Mouse (Mus musculus) midbrain, embryonic 11.5 days (tissue): Measurements from ENCODE around the gene 9030025P20Rik. TPM values are rescaled to one million over a fixed set of nuclear protein-coding genes. Genes with fewer than 3 reads are reported as not detected.
A peak's percentile ranks its signal among the peaks of the same experiment; 100 is the strongest.
"Not testable (repeated sequence)": the region's sequence is repeated elsewhere in the genome, so short reads cannot be mapped to it uniquely, and the experiment has no call there.

ENCODE experiments used
- ATAC-seq: fragments of 200-750 bp; cut with Nextera tagmentation; 2 replicates; pipeline ENCODE4 v1.8.0; 2017; ENCODE audit warnings: moderate TSS enrichment, moderate library complexity; ENCODE audit not compliant: low FRiP score
- DNase-seq: peaks from one replicate; pipeline ENCODE4 v3.0.0; 2015; ENCODE audit warnings: low spot score; ENCODE audit errors: missing footprints
- H3K27ac ChIP-seq: fragments of 300-500 bp; sonication (generic); 2 replicates; pipeline ENCODE4 v1.5.1; 2014; ENCODE audit warnings: low read depth, low read length
- H3K27me3 ChIP-seq: fragments of 300-500 bp; sonication (generic); 2 replicates; pipeline ENCODE4 v1.6.1; 2014; ENCODE audit warnings: mild to moderate bottlenecking, low read length, moderate library complexity, mixed read lengths; ENCODE audit not compliant: control insufficient read depth, insufficient read depth
- H3K36me3 ChIP-seq: fragments of 300-500 bp; sonication (generic); 2 replicates; pipeline ENCODE4 v1.6.1; 2014; ENCODE audit warnings: mild to moderate bottlenecking, low read length, moderate library complexity, mixed read lengths; ENCODE audit not compliant: control insufficient read depth, insufficient read depth
- H3K4me1 ChIP-seq: fragments of 300-500 bp; sonication (generic); 2 replicates; pipeline ENCODE4 v1.6.1; 2014; ENCODE audit warnings: low read length; ENCODE audit not compliant: control insufficient read depth, insufficient read depth
- H3K4me2 ChIP-seq: fragments of 300-500 bp; sonication (generic); 2 replicates; pipeline ENCODE4 v1.6.1; 2014; ENCODE audit warnings: mild to moderate bottlenecking, moderate library complexity
- H3K4me3 ChIP-seq: fragments of 300-500 bp; sonication (generic); 2 replicates; pipeline ENCODE4 v1.5.1; 2014; ENCODE audit warnings: low read depth, low read length
- H3K9ac ChIP-seq: fragments of 300-500 bp; sonication (generic); 2 replicates; pipeline ENCODE4 v1.6.1; 2014; ENCODE audit warnings: low read length
- H3K9me3 ChIP-seq: fragments of 300-500 bp; sonication (generic); 2 replicates; pipeline ENCODE4 v1.6.1; 2016; ENCODE audit warnings: low read length; ENCODE audit not compliant: control insufficient read depth
- WGBS: fragments of 180-500 bp; shearing (Covaris S2); extraction: QIAGEN DNeasy Blood & Tissue Kit; methylation state at CpG from one replicate; pipeline ENCODE4 v1.1.7; 2014; 5-methylcytosine and 5-hydroxymethylcytosine counted together
- polyA plus RNA-seq: library from polyadenylated mRNA; unstranded; fragments of >200 nt; fragmentation: Nextera tagmentation; extraction: Ambion mirVana; gene quantifications from 2 replicates; pipeline ENCODE4 v1.2.1, GENCODE M21; 2014

9030025P20Rik gene
- polyA plus RNA-seq, 1 experiment from 2014 or later, result 10.1 TPM

DNA sequence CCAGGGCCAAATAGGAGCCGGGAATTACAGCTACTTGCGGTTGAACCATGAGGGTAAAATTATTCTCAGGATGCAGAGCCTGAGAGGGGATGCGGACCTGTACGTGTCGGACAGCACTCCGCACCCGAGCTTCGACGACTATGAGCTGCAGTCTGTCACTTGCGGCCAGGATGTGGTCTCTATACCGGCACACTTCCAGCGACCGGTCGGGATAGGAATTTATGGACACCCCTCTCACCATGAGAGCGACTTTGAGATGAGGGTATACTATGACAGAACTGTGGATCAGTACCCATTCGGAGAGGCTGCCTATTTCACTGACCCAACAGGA, 34.6 kb upstream of the 9030025P20Rik start:
- Histone ChIP-seq H3K27me3 (no peaks in the 10 kb centered on the region), H3K4me2 (peak overlapping the region; percentile 92), H3K9me3 (no peaks in the 10 kb centered on the region), H3K27ac (no peak overlapping the region), H3K9ac (peak overlapping the region; percentile 86), H3K4me3 (peak overlapping the region; percentile 79), H3K4me1 (peaks cover 9% of the 10 kb centered on the region), H3K36me3 (no peaks in the 10 kb centered on the region)
- DNase-seq, result no peak
- WGBS, result 24% methylated on average over 16 of the region's 16 CpGs
- ATAC-seq, result peak; percentile 6

DNA sequence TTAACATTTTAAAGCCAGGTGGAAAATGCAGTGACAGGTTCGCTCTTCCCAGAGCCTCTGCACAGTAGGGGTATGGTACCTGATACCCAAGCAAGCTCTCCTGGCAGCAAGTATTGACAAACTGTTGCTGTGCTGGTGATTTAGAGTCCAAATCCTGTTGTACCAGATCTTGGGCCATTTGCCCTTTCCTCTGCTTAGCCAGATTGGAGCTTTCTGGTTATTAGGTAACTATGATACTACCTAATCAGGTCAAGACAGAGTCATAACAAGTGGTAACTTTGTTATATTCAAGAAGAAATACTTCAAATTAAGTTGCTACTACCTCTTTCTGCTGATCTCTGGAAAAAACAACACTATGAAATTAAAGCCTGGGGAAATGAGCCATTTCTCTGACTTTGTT, 33.7 kb upstream of the 9030025P20Rik start:
- Histone ChIP-seq H3K4me3 (no peak overlapping the region), H3K36me3 (no peaks in the 10 kb centered on the region), H3K4me1 (peaks cover 9% of the 10 kb centered on the region), H3K9ac (no peak overlapping the region), H3K27me3 (no peaks in the 10 kb centered on the region), H3K27ac (no peak overlapping the region), H3K4me2 (no peak overlapping the region), H3K9me3 (no peaks in the 10 kb centered on the region)
- WGBS, result 91% methylated on average over 1 of the region's 1 CpGs
- DNase-seq (no peak), ATAC-seq (no peak)

GRCm38 (mm10) chr17:14949161-14949827, 29.0 kb upstream of the 9030025P20Rik start:
- ATAC-seq, result no peak

GRCm38 (mm10) chr17:14953452-14953851, 24.8 kb upstream of the 9030025P20Rik start:
- peaks cover 10% of the 10 kb centered on the region for H3K36me3 ChIP-seq
- H3K9ac ChIP-seq, result no peak overlapping the region
- 92% methylated on average over 8 of the region's 8 CpGs for WGBS
- H3K9me3 ChIP-seq, result no peaks in the 10 kb centered on the region
- H3K4me1 ChIP-seq, result no peaks in the 10 kb centered on the region
- H3K4me3 ChIP-seq, result no peak overlapping the region
- no peak overlapping the region for H3K27ac ChIP-seq
- ATAC-seq (no peak), DNase-seq (no peak)
- no peak overlapping the region for H3K4me2 ChIP-seq
- H3K27me3 ChIP-seq, result no peaks in the 10 kb centered on the region

More at GRCm38 (mm10) chr17:14949161-14949827, 29.0 kb upstream of the 9030025P20Rik start:
- WGBS, result 89% methylated on average over 7 of the region's 7 CpGs
- H3K27me3 ChIP-seq, result no peaks in the 10 kb centered on the region
- no peak overlapping the region for H3K4me2 ChIP-seq
- H3K4me3 ChIP-seq, result no peak overlapping the region
- H3K36me3 ChIP-seq, result peaks cover 10% of the 10 kb centered on the region
- no peak overlapping the region for H3K27ac ChIP-seq
- peaks cover 2% of the 10 kb centered on the region; the same call in 1 of the 2 replicates for H3K4me1 ChIP-seq
- no peak overlapping the region for H3K9ac ChIP-seq
- no peak for DNase-seq
- no peaks in the 10 kb centered on the region for H3K9me3 ChIP-seq

DNA sequence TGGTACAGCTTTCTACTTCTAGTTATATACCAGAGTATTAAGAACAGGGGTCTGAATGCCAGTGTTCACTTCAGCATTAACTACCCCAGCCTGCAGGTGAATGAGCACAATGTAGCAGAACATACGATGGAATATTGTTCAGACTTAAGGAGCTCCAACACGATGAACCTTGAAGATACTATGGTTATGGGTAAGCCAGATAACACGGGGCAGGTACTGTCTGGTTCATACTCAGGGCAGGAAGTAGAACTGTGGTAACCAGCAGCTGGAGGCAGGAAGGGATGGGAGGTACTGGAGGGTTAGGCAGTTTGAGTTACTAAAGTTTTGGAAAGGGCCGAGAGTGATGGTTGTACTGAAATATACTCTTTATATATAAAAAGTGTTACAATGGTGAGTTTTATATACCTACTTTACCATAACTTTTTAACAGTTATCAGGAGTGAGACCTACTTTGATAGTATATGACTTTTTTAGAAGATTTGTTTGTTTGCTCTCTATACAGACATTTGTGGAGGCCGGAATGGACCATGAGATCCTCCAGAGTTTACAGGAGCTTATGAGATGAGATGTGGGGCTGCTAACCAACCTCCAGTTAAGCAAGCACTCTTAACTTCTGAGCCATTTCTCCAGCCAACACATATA, 19.5 kb upstream of the 9030025P20Rik start:
- peaks cover 4% of the 10 kb centered on the region; the same call in 1 of the 2 replicates for H3K36me3 ChIP-seq
- no peak overlapping the region for H3K27ac ChIP-seq
- 90% methylated on average over 5 of the region's 5 CpGs for WGBS
- no peaks in the 10 kb centered on the region for H3K27me3 ChIP-seq
- no peaks in the 10 kb centered on the region for H3K9me3 ChIP-seq
- peaks cover 3% of the 10 kb centered on the region for H3K4me1 ChIP-seq
- no peak overlapping the region for H3K4me2 ChIP-seq
- H3K4me3 ChIP-seq, result no peak overlapping the region
- no peak overlapping the region for H3K9ac ChIP-seq
- DNase-seq, result no peak
- ATAC-seq, result no peak

- no peaks in the 10 kb centered on the region for H3K9me3 ChIP-seq
- H3K36me3 ChIP-seq, result no peaks in the 10 kb centered on the region
- ATAC-seq (no peak), DNase-seq (no peak)
- no peaks in the 10 kb centered on the region for H3K27me3 ChIP-seq
- peak overlapping the region; percentile 40; the same call in 1 of the 2 replicates for H3K9ac ChIP-seq
- H3K27ac ChIP-seq, result no peak overlapping the region
- 0 out of 2 replicates have a peak overlapping the region, but pooled peaks have one; percentile 14 for H3K4me3 ChIP-seq
- H3K4me2 ChIP-seq, result peak overlapping the region; percentile 42
- peaks cover 3% of the 10 kb centered on the region for H3K4me1 ChIP-seq
- 33% methylated on average over 3 of the region's 3 CpGs for WGBS
Observed at GRCm38 (mm10) chr17:14959979-14960378, 18.3 kb upstream of the 9030025P20Rik start.

DNA sequence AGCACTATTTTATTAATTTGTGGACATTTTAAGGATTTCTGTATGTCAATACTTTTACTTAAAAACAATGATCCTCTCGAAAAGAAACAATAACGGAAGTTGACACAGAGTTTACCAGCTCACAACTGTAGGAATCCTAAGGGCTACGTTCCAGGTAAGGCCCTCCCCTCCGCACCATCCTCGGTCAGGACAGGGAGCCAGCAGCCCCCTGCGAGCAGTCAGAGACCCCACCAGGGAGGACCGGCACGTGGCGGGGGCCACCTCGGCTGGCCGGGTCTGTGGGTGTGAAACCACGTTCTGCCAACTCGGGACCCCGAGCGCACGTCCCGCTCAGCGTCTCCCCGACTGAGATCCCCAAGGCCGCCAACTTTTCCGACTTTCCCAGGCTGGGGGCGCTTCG, 17.7 kb upstream of the 9030025P20Rik start:
- DNase-seq, result peak; percentile 87
- Histone ChIP-seq H3K36me3 (no peaks in the 10 kb centered on the region), H3K9ac (peak overlapping the region; percentile 74), H3K4me1 (peaks cover 3% of the 10 kb centered on the region), H3K27ac (no peak overlapping the region), H3K4me2 (peak overlapping the region; percentile 66), H3K27me3 (no peaks in the 10 kb centered on the region), H3K9me3 (no peaks in the 10 kb centered on the region), H3K4me3 (peak overlapping the region; percentile 65)
- under 1% methylated on average over 19 of the region's 23 CpGs for WGBS
- peak; percentile 33 for ATAC-seq

DNA sequence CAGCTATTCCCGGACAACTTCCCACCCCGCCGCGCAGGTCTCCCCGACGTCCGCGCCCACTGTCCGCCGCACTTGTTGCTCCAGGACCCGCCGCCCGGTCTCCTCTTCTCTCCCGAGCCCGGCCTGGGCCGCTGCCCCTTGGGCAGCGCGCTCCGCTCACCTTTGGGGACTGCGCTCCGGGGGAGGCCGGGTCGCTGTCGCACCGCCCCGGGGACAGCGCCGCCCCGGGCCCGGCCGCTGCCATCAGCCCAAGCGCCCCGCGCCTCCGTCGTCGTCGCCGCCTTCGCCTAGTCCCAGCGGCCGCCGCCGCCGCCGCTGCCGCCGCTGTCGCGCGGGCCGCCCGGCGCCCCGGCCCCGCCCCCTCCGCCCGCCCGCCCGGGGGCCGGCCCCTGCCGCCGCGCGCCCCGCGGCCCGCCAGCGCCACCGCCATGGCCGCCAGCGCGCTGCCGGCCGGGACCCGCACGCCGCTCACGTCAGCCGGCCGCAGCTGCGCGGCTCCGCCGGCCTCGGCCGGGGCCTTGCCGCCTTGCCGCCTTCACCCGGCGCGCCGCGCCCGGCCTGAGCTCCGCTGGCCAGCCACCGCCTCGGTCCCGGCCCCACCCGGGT, 17.2 kb upstream of the 9030025P20Rik start, which contains the start of gene Phf10:
Phf10 (minus strand) TSS at position 323 of the 606 bp plus-strand sequence.
- H3K9me3 ChIP-seq, H3K27ac ChIP-seq, H3K4me1 ChIP-seq, H3K36me3 ChIP-seq, H3K27me3 ChIP-seq: not testable (repeated sequence)
- ATAC-seq (peak; percentile 84), DNase-seq (peak; percentile 93)
- under 1% methylated on average over 38 of the region's 100 CpGs for WGBS
- H3K4me3 ChIP-seq, result peak within 1 kb of the TSS; percentile 65
- peak within 1 kb of the TSS; percentile 66 for H3K4me2 ChIP-seq
- peak within 1 kb of the TSS; percentile 74 for H3K9ac ChIP-seq

DNA sequence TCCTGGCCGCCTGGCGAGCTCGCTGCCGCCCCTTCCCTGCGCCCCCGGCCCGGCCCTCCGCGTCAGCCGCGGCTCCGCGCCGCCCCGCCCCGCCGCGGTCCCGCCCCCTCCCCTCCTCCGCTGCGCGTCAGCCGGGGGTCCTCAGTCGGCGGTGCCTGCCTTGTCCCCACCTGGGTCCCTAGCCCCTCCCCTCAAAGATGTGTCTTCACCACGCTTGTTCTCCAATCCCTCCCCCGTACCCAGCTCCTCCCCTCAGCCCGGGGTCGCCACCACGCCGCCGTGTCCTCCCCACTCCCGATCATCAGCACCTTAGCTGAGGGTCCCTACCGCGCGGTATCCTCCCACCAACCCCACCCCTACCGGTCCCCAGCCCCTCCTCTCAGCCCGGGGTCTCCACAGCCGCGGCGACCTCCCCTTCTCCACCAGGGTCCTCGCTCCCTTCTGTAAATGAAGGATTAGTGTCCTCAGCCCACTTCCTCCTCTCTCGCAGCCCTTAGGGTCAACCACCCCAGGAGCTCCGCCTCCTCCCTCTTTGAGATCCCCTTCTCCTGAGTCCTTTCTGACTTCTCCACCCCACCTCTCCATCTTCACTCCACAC, 16.6 kb upstream of the 9030025P20Rik start:
- H3K4me1 ChIP-seq, DNase-seq, H3K9me3 ChIP-seq, H3K27ac ChIP-seq, H3K4me3 ChIP-seq, H3K36me3 ChIP-seq, H3K9ac ChIP-seq, H3K4me2 ChIP-seq, H3K27me3 ChIP-seq: not testable (repeated sequence)
- no CpG with 5 or more reads among the region's 44 CpGs for WGBS
- peak; percentile 95 for ATAC-seq
